Mouse (Mus musculus): Measurements from ENCODE around the gene Rhoc. TPM values are rescaled to one million over a fixed set of nuclear protein-coding genes. Genes with fewer than 3 reads are reported as not detected.

Rhoc gene
- polyA plus RNA-seq, 1 experiment from 2014 or later: 73.1 TPM

DNA sequence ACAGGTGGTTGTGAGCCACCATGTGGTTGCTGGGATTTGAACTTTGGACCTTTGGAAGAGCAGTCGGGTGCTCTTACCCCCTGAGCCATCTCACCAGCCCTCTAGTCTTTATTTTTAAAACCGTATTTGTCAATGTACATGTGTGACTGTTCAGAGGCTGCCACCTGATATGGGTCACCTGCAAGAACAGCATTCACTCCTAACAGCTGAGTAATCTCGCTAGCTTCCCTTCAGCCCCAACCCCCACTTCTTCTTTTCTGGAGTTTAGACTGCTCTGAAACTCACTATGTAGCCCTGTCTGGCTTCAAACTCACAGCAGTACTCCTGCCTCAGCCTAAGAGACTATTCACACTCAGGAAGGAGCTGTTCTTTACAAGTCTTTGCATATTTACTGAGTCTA is 34.2 kb downstream of the Rhoc start:
- H3K4me2 ChIP-seq: no peak overlapping the region
- no peaks in the 10 kb centered on the region for H3K27me3 ChIP-seq
- no peak overlapping the region for H3K27ac ChIP-seq
- H3K4me3 ChIP-seq (replicated peaks): no peak overlapping the region
- H3K9ac ChIP-seq: no peak overlapping the region
- peaks cover 14% of the 10 kb centered on the region for H3K4me1 ChIP-seq
- WGBS: 88% methylated on average over 3 of the region's 3 CpGs
- no peak for ATAC-seq (ENCODE audit: low FRiP score)
- H3K9me3 ChIP-seq: no peaks in the 10 kb centered on the region
- H3K36me3 ChIP-seq (replicated peaks): peaks cover 34% of the 10 kb centered on the region

DNA sequence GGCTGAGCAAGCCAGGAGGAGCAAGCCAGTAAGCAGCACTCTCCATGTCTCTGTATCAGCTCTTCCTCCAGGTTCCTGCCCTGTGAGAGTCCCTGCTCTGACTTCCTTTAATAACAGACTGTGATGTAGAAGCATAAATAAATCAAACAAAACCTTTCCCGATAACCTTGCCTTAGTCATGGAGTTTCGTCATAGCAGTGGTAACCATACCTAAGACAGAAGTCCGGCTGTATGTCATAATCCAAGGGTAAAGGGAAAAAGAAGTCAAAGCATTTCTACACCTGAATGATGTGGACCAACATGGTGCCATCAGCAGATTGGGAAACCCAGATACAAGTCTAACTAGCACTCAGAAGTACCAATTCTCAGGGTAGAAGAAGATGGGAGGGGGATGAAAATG is 47.6 kb downstream of the Rhoc start:
- 95% methylated on average over 3 of the region's 3 CpGs for WGBS
- ATAC-seq (ENCODE audit: low FRiP score): no peak
- Histone ChIP-seq H3K4me2 (no peak overlapping the region), H3K27ac (no peak overlapping the region), H3K9ac (no peak overlapping the region), H3K9me3 (no peaks in the 10 kb centered on the region), H3K4me1 (no peaks in the 10 kb centered on the region), H3K27me3 (no peaks in the 10 kb centered on the region), H3K36me3 (replicated peaks) (peaks cover 56% of the 10 kb centered on the region), H3K4me3 (replicated peaks) (no peak overlapping the region)

DNA sequence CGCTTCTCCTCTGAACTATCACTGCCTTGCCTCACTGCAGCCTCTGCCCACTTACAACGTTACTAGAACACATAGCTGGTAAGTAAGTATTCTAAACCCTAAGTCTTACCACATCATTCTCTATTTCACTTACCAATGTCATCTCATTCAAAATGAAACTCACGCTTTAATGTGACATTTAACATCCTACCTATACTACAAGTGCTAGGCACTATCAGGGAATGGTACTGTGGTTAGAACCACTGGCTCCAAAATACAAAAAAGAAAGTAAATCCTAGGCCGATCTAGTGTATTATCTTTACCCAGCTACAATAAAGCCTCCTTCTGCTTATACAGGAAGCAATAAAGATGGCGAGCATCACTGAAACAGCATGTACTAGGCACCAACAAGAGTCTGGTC is 52.9 kb downstream of the Rhoc start:
- Histone ChIP-seq H3K9me3 (no peaks in the 10 kb centered on the region), H3K9ac (no peak overlapping the region), H3K27me3 (no peaks in the 10 kb centered on the region), H3K4me2 (no peak overlapping the region), H3K4me1 (no peaks in the 10 kb centered on the region), H3K4me3 (replicated peaks) (no peak overlapping the region), H3K27ac (no peak overlapping the region), H3K36me3 (replicated peaks) (peaks cover 63% of the 10 kb centered on the region)
- WGBS: 94% methylated on average over 5 of the region's 5 CpGs
- ATAC-seq (ENCODE audit: low FRiP score): no peak

Other genes starting within 250 kb of the Rhoc start
- 29.9 and 32.1 TPM in 2 replicates for gene Slc16a1, start 149.7 kb upstream of the Rhoc start, polyA plus RNA-seq (2016; fragmentation: Nextera tagmentation; extraction: Ambion mirVana)
- 1.0 and 1.5 TPM in 2 replicates for gene Ppm1j, start 7.3 kb upstream of the Rhoc start, polyA plus RNA-seq (2016; fragmentation: Nextera tagmentation; extraction: Ambion mirVana)
- gene Fam19a3, start 6.5 kb upstream of the Rhoc start, polyA plus RNA-seq (2016; fragmentation: Nextera tagmentation; extraction: Ambion mirVana): 0.23 TPM in 1 of 2 replicates, not detected in the other
- gene Mov10, start 30.2 kb downstream of the Rhoc start, polyA plus RNA-seq (2016; fragmentation: Nextera tagmentation; extraction: Ambion mirVana): 15.7 and 20.6 TPM in 2 replicates
- 36.7 and 40.1 TPM in 2 replicates for gene St7l, start 75.6 kb downstream of the Rhoc start, polyA plus RNA-seq (2016; fragmentation: Nextera tagmentation; extraction: Ambion mirVana)
- 208 and 212 TPM in 2 replicates for gene Capza1, start 76.1 kb downstream of the Rhoc start, polyA plus RNA-seq (2016; fragmentation: Nextera tagmentation; extraction: Ambion mirVana)
- 0.85 and 1.5 TPM in 2 replicates for gene Wnt2b, start 173.5 kb downstream of the Rhoc start, polyA plus RNA-seq (2016; fragmentation: Nextera tagmentation; extraction: Ambion mirVana)

Measured in forebrain, embryonic 12.5 days (tissue).